Mouse (Mus musculus) midbrain, postnatal 0 days (tissue): ENCODE results near the gene Mrpl23. TPM values are rescaled to one million over a fixed set of nuclear protein-coding genes. Genes with fewer than 3 reads are reported as not detected.

Experiments
- ATAC-seq: fragments of 200-750 bp; cut with Nextera tagmentation; 2 replicates; pipeline ENCODE4 v1.8.0; 2017; ENCODE audit warnings: moderate number of reproducible peaks, mild to moderate bottlenecking, moderate TSS enrichment, moderate library complexity; ENCODE audit not compliant: low FRiP score
- DNase-seq: peaks from one replicate; pipeline ENCODE4 v3.0.0-alpha.2; 2015; ENCODE audit warnings: low spot score
- H3K27ac ChIP-seq: fragments of 300-500 bp; sonication (generic); 2 replicates; pipeline ENCODE4 v1.5.1; 2014; ENCODE audit warnings: low read depth, mild to moderate bottlenecking, low read length, mixed read lengths
- H3K27me3 ChIP-seq: fragments of 300-500 bp; sonication (generic); 2 replicates; pipeline ENCODE4 v1.6.1; 2014; ENCODE audit warnings: low read length, control low read depth, mixed read lengths; ENCODE audit not compliant: insufficient read depth
- H3K36me3 ChIP-seq: fragments of 300-500 bp; sonication (generic); 2 replicates; pipeline ENCODE4 v1.6.1; 2014; ENCODE audit warnings: low read length, control low read depth, mixed read lengths; ENCODE audit not compliant: insufficient read depth
- H3K4me1 ChIP-seq: fragments of 300-500 bp; sonication (generic); 2 replicates; pipeline ENCODE4 v1.6.1; 2014; ENCODE audit warnings: mild to moderate bottlenecking, control low read depth, antibody characterized with exemption, low read length, mixed read lengths; ENCODE audit not compliant: insufficient read depth
- H3K4me2 ChIP-seq: fragments of 300-500 bp; sonication (generic); 2 replicates; pipeline ENCODE4 v1.6.1; 2014; ENCODE audit warnings: low read depth, mild to moderate bottlenecking, low read length, mixed read lengths; ENCODE audit not compliant: poor library complexity, severe bottlenecking
- H3K4me3 ChIP-seq: fragments of 300-500 bp; sonication (generic); 2 replicates; pipeline ENCODE4 v1.5.1; 2014; ENCODE audit warnings: low read depth, mild to moderate bottlenecking, low read length, moderate library complexity
- H3K9ac ChIP-seq: fragments of 300-500 bp; sonication (generic); replicated peaks from 2 replicates; pipeline ENCODE4 v1.6.1; 2014; ENCODE audit warnings: mild to moderate bottlenecking, low read length, moderate library complexity, mixed read lengths; ENCODE audit not compliant: poor library complexity, severe bottlenecking
- H3K9me3 ChIP-seq: fragments of 300-500 bp; sonication (generic); 2 replicates; pipeline ENCODE4 v1.6.1; 2016; ENCODE audit warnings: low read length, control low read depth
- CTCF ChIP-seq: IDR thresholded peaks from 2 replicates; pipeline ENCODE4 v1.5.1; 2016; ENCODE audit warnings: antibody characterized with exemption, mild to moderate bottlenecking
- WGBS: fragments of 180-500 bp; shearing (Covaris S2); extraction: QIAGEN DNeasy Blood & Tissue Kit; methylation state at CpG from one replicate; pipeline ENCODE4 v1.1.7; 2014; 5-methylcytosine and 5-hydroxymethylcytosine counted together
- polyA plus RNA-seq: library from polyadenylated mRNA; unstranded; fragments of >200 nt; fragmentation: Nextera tagmentation; extraction: Ambion mirVana; gene quantifications from 2 replicates; pipeline ENCODE4 v1.2.1, GENCODE M21; 2015
- total RNA-seq: library from RNA; depleted of rRNA; stranded (reverse); fragments of >200 nt; gene quantifications from 2 replicates; pipeline ENCODE4 v1.2.3, GENCODE M21; 2014

Gene Mrpl23
- total and polyA plus RNA-seq, 2 experiments from 2014 or later, result 24.6 to 60.8 TPM

DNA sequence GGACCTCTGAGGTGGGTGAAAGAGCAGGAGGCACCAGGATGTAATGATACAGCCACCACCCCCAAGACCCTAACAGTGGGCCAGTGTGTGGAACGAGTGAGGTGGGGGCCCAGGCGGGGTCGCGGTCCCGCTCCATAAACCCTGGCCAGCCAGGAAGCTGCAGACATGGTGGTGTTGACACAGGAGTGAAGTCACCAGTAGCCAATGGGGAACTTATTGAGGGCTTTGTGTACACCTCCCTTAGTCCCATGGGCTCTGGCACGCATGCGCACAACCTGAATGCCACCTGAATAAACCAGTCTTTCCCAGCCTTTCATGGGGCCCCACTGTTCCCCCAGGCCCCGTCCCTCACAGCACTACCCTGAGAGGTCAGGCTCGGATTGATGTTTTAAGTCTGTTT is 38.1 kb downstream of the Mrpl23 start:
- Histone ChIP-seq H3K9ac (no peak overlapping the region), H3K27ac (no peak overlapping the region)

GRCm38 (mm10) chr7:142571458-142572220 is 39.2 kb downstream of the Mrpl23 start:
- Histone ChIP-seq H3K27me3 (no peaks in the 10 kb centered on the region), H3K4me3 (no peak overlapping the region), H3K4me1 (no peaks in the 10 kb centered on the region; the same call in 1 of the 2 replicates), H3K9ac (no peak overlapping the region), H3K27ac (no peak overlapping the region), H3K4me2 (no peak overlapping the region), H3K9me3 (no peaks in the 10 kb centered on the region), H3K36me3 (no peaks in the 10 kb centered on the region)
- WGBS, result 84% methylated on average over 16 of the region's 16 CpGs
- ATAC-seq (no peak), DNase-seq (no peak)
- TF ChIP-seq CTCF, result no peak

More for the DNA sequence above, 38.1 kb downstream of the Mrpl23 start:
- Histone ChIP-seq H3K9me3 (no peaks in the 10 kb centered on the region), H3K36me3 (no peaks in the 10 kb centered on the region), H3K27me3 (no peaks in the 10 kb centered on the region), H3K4me1 (no peaks in the 10 kb centered on the region; the same call in 1 of the 2 replicates), H3K4me3 (no peak overlapping the region), H3K4me2 (no peak overlapping the region)
- ATAC-seq (no peak), DNase-seq (no peak)
- no peak for TF ChIP-seq CTCF
- 86% methylated on average over 9 of the region's 9 CpGs for WGBS

DNA sequence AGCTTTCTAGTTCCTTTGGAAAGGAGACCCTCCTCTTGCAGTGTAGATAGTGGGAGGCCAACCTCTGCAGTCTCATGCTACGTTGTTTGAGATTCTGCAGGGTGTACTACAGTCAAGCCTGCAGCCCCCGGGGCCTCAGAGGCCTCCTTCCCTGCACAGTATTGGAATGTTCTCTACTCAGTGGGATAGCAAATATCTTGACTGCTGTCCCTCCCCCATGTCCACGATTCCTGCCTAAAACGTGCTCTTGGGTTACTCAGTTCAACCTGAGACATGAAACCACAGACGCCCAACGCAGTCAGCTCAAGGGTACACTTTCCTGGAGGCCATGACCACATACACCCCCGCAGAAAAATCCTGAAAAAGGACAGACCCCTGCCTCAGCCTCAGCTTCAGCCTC is 39.9 kb downstream of the Mrpl23 start:
- H3K4me3 ChIP-seq, result no peak overlapping the region
- ATAC-seq, result no peak
- no peaks in the 10 kb centered on the region for H3K9me3 ChIP-seq
- H3K36me3 ChIP-seq, result no peaks in the 10 kb centered on the region
- H3K9ac ChIP-seq, result no peak overlapping the region
- no peak for DNase-seq
- H3K4me1 ChIP-seq, result no peaks in the 10 kb centered on the region; the same call in 1 of the 2 replicates
- WGBS, result 69% methylated on average over 7 of the region's 7 CpGs
- no peak overlapping the region for H3K4me2 ChIP-seq
- TF ChIP-seq CTCF, result no peak
- H3K27ac ChIP-seq, result no peak overlapping the region
- H3K27me3 ChIP-seq, result no peaks in the 10 kb centered on the region

- no peak for TF ChIP-seq CTCF
- 68% methylated on average over 6 of the region's 6 CpGs for WGBS
- ATAC-seq, result no peak
Observed at GRCm38 (mm10) chr7:142572992-142573391, 40.5 kb downstream of the Mrpl23 start.

DNA sequence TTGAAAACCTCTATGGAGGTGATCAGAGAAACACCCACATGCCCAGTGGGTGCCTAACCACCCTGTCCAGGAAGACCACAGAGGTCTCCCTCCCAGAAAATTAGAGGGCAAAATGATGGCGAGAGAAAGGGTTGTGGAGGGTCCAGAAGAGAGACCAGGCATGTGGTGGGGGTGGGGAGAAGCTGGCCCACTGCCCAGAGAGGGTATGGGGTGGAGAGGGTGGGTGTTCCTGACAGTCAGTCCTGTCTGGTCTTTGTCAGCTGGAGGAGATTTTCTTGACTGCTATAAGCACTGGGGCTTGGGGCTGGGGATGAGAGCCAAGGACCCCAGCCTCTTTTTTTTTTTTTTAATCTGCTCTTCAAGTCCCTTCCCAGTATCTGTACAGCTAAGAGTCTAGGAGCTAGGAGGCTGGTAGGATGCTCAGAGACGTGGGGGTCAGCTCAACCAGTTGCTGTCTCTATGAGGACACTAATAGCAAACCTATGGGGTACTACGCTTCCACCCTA is 41.7 kb downstream of the Mrpl23 start:
- H3K36me3 ChIP-seq, result no peaks in the 10 kb centered on the region
- ATAC-seq (no peak), DNase-seq (no peak)
- no peak for TF ChIP-seq CTCF
- WGBS, result 66% methylated on average over 3 of the region's 3 CpGs
- no peaks in the 10 kb centered on the region; the same call in 1 of the 2 replicates for H3K4me1 ChIP-seq
- no peaks in the 10 kb centered on the region for H3K9me3 ChIP-seq
- no peak overlapping the region for H3K9ac ChIP-seq
- H3K4me3 ChIP-seq, result no peak overlapping the region
- H3K27me3 ChIP-seq, result no peaks in the 10 kb centered on the region
- no peak overlapping the region for H3K4me2 ChIP-seq
- no peak overlapping the region for H3K27ac ChIP-seq

More at GRCm38 (mm10) chr7:142572992-142573391, 40.5 kb downstream of the Mrpl23 start:
- Histone ChIP-seq H3K4me1 (no peaks in the 10 kb centered on the region; the same call in 1 of the 2 replicates), H3K27me3 (no peaks in the 10 kb centered on the region), H3K9ac (no peak overlapping the region), H3K4me3 (no peak overlapping the region), H3K4me2 (no peak overlapping the region), H3K9me3 (no peaks in the 10 kb centered on the region), H3K36me3 (no peaks in the 10 kb centered on the region), H3K27ac (no peak overlapping the region)
- DNase-seq, result no peak

DNA sequence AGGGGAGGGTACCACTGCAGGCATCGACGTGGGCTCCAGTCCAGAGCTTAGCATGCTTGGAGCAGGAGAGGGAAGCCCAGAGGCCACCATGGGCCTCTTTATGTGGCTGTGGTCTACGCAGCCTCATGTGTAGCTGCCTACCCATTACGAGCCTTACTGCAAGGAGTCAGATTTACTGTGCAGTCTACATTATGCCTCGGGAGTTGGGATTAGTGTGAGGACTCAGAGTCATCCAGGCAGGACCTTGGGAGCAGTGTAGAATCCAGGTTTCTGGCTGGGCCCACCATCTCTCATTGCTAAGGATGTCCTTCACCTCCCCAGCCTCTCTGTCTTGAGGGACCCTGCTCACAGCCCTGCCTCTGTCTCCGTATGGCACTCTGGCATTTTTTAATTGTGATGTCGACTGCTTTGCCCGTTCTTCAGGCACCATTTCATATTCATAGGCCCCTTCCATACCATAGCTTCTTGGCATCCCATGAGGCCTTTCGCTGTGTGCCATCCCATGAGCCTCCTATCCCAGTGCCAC is 42.4 kb downstream of the Mrpl23 start:
- no peak overlapping the region for H3K4me2 ChIP-seq
- DNase-seq, result no peak
- no peak for TF ChIP-seq CTCF
- no peaks in the 10 kb centered on the region for H3K4me1 ChIP-seq
- no peak overlapping the region for H3K4me3 ChIP-seq
- ATAC-seq, result no peak
- no peak overlapping the region for H3K9ac ChIP-seq
- no peak overlapping the region for H3K27ac ChIP-seq
- no peaks in the 10 kb centered on the region for H3K27me3 ChIP-seq
- H3K9me3 ChIP-seq, result no peaks in the 10 kb centered on the region
- H3K36me3 ChIP-seq, result no peaks in the 10 kb centered on the region
- 81% methylated on average over 9 of the region's 9 CpGs for WGBS
